Mouse (Mus musculus): ENCODE data around the gene Nol11. TPM values are rescaled to one million over a fixed set of nuclear protein-coding genes. Genes with fewer than 3 reads are reported as not detected.
"Not testable (repeated sequence)": the region's sequence is repeated elsewhere in the genome, so short reads cannot be mapped to it uniquely, and the experiment has no call there.

The Nol11 gene
- total RNA-seq, 2 experiments from 2014 or later, result 9.3 to 12.8 TPM

GRCm38 (mm10) chr11:107159034-107159433 is 30.1 kb downstream of the Nol11 start:
- intact Hi-C loops (cut with DNase I), result no loop called here
- no peak for DNase-seq

- peak in 1 of 2 experiments; percentile 12 for DNase-seq
- intact Hi-C loops (cut with DNase I), result no loop called here
These were observed 32.1 kb downstream of the Nol11 start for GRCm38 (mm10) chr11:107156977-107157642.

GRCm38 (mm10) chr11:107155292-107155691 is 33.9 kb downstream of the Nol11 start:
- DNase-seq, result no peak
- intact Hi-C loops (cut with DNase I), result no loop called here

GRCm38 (mm10) chr11:107154431-107154830 is 34.8 kb downstream of the Nol11 start:
- DNase-seq, result no peak
- intact Hi-C loops (cut with DNase I), result no loop called here

GRCm38 (mm10) chr11:107153645-107154044 is 35.5 kb downstream of the Nol11 start:
- no peak for DNase-seq
- intact Hi-C loops (cut with DNase I), result no loop called here

GRCm38 (mm10) chr11:107151809-107152208 is 37.4 kb downstream of the Nol11 start:
- intact Hi-C loops (cut with DNase I), result no loop called here
- no peak for DNase-seq

GRCm38 (mm10) chr11:107143956-107144355 is 45.2 kb downstream of the Nol11 start:
- intact Hi-C loops (cut with DNase I), result loop anchor here (5.0 kb wide), 1 partner anchor 37 kb away; no protein-coding TSS in a partner anchor
- not testable (repeated sequence) for DNase-seq

- intact Hi-C loops (cut with DNase I), result loop anchor here (5.0 kb wide), 1 partner anchor 35 kb away; no protein-coding TSS in a partner anchor
- no peak for DNase-seq
These were observed 46.8 kb downstream of the Nol11 start for GRCm38 (mm10) chr11:107142382-107142781.

- intact Hi-C loops (cut with DNase I), result loop anchor here (5.0 kb wide), 1 partner anchor 33 kb away; no protein-coding TSS in a partner anchor
These were observed 48.4 kb downstream of the Nol11 start for GRCm38 (mm10) chr11:107140756-107141155.

GRCm38 (mm10) chr11:107138633-107139032 is 50.5 kb downstream of the Nol11 start:
- intact Hi-C loops (cut with DNase I), result no loop called here

More at GRCm38 (mm10) chr11:107140756-107141155, 48.4 kb downstream of the Nol11 start:
- no peak for DNase-seq

GRCm38 (mm10) chr11:107137593-107137992 is 51.6 kb downstream of the Nol11 start:
- intact Hi-C loops (cut with DNase I), result no loop called here
- no peak for DNase-seq

More at GRCm38 (mm10) chr11:107138633-107139032, 50.5 kb downstream of the Nol11 start:
- DNase-seq, result no peak

GRCm38 (mm10) chr11:107136458-107136857 is 52.7 kb downstream of the Nol11 start:
- intact Hi-C loops (cut with DNase I); DNase-seq: not testable (repeated sequence)

GRCm38 (mm10) chr11:107135741-107136140 is 53.4 kb downstream of the Nol11 start:
- no peak for DNase-seq
- intact Hi-C loops (cut with DNase I), result no loop called here

- intact Hi-C loops (cut with DNase I), result no loop called here
- no peak for DNase-seq
These were observed 56.8 kb downstream of the Nol11 start for GRCm38 (mm10) chr11:107132426-107132825.

- peak; percentile 80 to 88 for DNase-seq
- intact Hi-C loops (cut with DNase I), result no loop called here
These were observed 57.3 kb downstream of the Nol11 start, which contains the start of gene Bptf for GRCm38 (mm10) chr11:107131749-107132421. TSS of gene Bptf (minus strand) at chr11:107132127.

- intact Hi-C loops (cut with DNase I), result no loop called here
- peak; percentile 42 to 62 for DNase-seq
These were observed 58.1 kb downstream of the Nol11 start for GRCm38 (mm10) chr11:107130879-107131748.

- intact Hi-C loops (cut with DNase I), result no loop called here
- DNase-seq, result no peak
These were observed 58.9 kb downstream of the Nol11 start for GRCm38 (mm10) chr11:107130221-107130788.

GRCm38 (mm10) chr11:107129641-107130040 is 59.5 kb downstream of the Nol11 start:
- no peak for DNase-seq
- intact Hi-C loops (cut with DNase I), result loop anchor here (5.0 kb wide), 1 partner anchor 72 kb away; no protein-coding TSS in a partner anchor

GRCm38 (mm10) chr11:107126716-107127115 is 62.5 kb downstream of the Nol11 start:
- intact Hi-C loops (cut with DNase I), result loop anchor here (5.0 kb wide), 1 partner anchor 69 kb away; no protein-coding TSS in a partner anchor
- DNase-seq, result not testable (repeated sequence)

- DNase-seq, result no peak
- intact Hi-C loops (cut with DNase I), result loop anchor here (5.0 kb wide), 1 partner anchor 68 kb away; no protein-coding TSS in a partner anchor
These were observed 64.2 kb downstream of the Nol11 start for GRCm38 (mm10) chr11:107125011-107125410.
